Mouse (Mus musculus) heart, adult 2 months (tissue): Measurements from ENCODE around the gene Gpr142. TPM values are rescaled to one million over a fixed set of nuclear protein-coding genes. Genes with fewer than 3 reads are reported as not detected.

Experiments used
- DNase-seq, 2 experiments: peaks; one replicate each; pipeline ENCODE4 v3.0.0; 2021
- H3K27ac ChIP-seq: fragments of 200-600 bp; 2 replicates; pipeline ENCODE4 v1.8.1; 2022
- H3K27me3 ChIP-seq: fragments of 200-500 bp; 2 replicates; pipeline ENCODE4 v1.6.1; 2012; ENCODE audit warnings: mild to moderate bottlenecking, low read length, inconsistent platforms, mixed read lengths; ENCODE audit not compliant: control insufficient read depth, insufficient read depth
- H3K36me3 ChIP-seq: fragments of 200-500 bp; 2 replicates; pipeline ENCODE4 v1.6.1; 2012; ENCODE audit warnings: low read length, inconsistent platforms; ENCODE audit not compliant: control insufficient read depth, insufficient read depth
- H3K4me1 ChIP-seq: fragments of 200-500 bp; 2 replicates; pipeline ENCODE4 v1.6.1; 2011; ENCODE audit warnings: low read length; ENCODE audit not compliant: control insufficient read depth, insufficient read depth
- H3K4me3 ChIP-seq: fragments of 200-600 bp; 2 replicates; pipeline ENCODE4 v1.8.1; 2022
- H3K79me2 ChIP-seq: fragments of 200-500 bp; replicated peaks from 2 replicates; pipeline ENCODE4 v1.6.1; 2012; ENCODE audit warnings: mild to moderate bottlenecking, inconsistent platforms, low read length, moderate library complexity, mixed read lengths; ENCODE audit not compliant: control insufficient read depth, insufficient read depth
- H3K9ac ChIP-seq: fragments of 200-500 bp; 2 replicates; pipeline ENCODE4 v1.6.1; 2012; ENCODE audit warnings: low read depth, mild to moderate bottlenecking, control low read depth, inconsistent platforms, low read length, mixed read lengths
- CTCF ChIP-seq: fragments of 200-600 bp; IDR thresholded peaks from 2 replicates; pipeline ENCODE4 v1.8.1; 2022; ENCODE audit warnings: antibody characterized with exemption, mild to moderate bottlenecking, moderate library complexity
- EP300 ChIP-seq: fragments of 200-500 bp; IDR thresholded peaks from 2 replicates; pipeline ENCODE4 v1.6.1; 2011; ENCODE audit warnings: low read depth, low read length, control low read depth; ENCODE audit not compliant: insufficient read depth
- POLR2A ChIP-seq: fragments of 200-500 bp; IDR thresholded peaks from 2 replicates; pipeline ENCODE4 v1.6.1; 2011; ENCODE audit warnings: mild to moderate bottlenecking, low read depth, low read length, control low read depth; ENCODE audit not compliant: insufficient read depth
- WGBS: fragments of 180-500 bp; shearing (Covaris S2); methylation state at CpG from one replicate; pipeline ENCODE4 v1.1.7; 2018; 5-methylcytosine and 5-hydroxymethylcytosine counted together
- intact Hi-C: fragments of 180-260 bp; cut with DNase I; formaldehyde crosslinking; loops from one replicate; pipeline ENCODE4 v1.15.1; 2025
- polyA plus RNA-seq: library from polyadenylated mRNA; depleted of rRNA; stranded (reverse); fragments of >200 nt; gene quantifications from 2 replicates; pipeline ENCODE4 v1.2.3, GENCODE M21; 2012
- total RNA-seq, 2 experiments: library from RNA; stranded (reverse); gene quantifications; 2 replicates each; pipeline ENCODE4 v1.2.3; 2021

Gene Gpr142
- total and polyA plus RNA-seq, 3 experiments, result not detected

- Histone ChIP-seq H3K36me3 (no peaks in the 10 kb centered on the region), H3K27ac (no peak overlapping the region), H3K4me1 (no peaks in the 10 kb centered on the region; the same call in 1 of the 2 replicates), H3K4me3 (no peak overlapping the region), H3K79me2 (no peaks in the 10 kb centered on the region), H3K9ac (no peak overlapping the region), H3K27me3 (no peaks in the 10 kb centered on the region)
- DNase-seq, result no peak
- intact Hi-C loops, result loop anchor here (10.0 kb wide), 1 partner anchor 228 kb away; the partner anchor contains the start of gene Cd300ld3
- WGBS, result 88% methylated on average over 4 of the region's 4 CpGs
- TF ChIP-seq EP300 (no peak), POLR2A (no peak), CTCF (no peak)
These were observed 18.2 kb downstream of the Gpr142 start for GRCm38 (mm10) chr11:114816934-114817333.

- H3K4me3 ChIP-seq, result no peak overlapping the region
- H3K4me1 ChIP-seq, result no peaks in the 10 kb centered on the region
- no peak overlapping the region for H3K9ac ChIP-seq
- 85% methylated on average over 7 of the region's 7 CpGs for WGBS
- H3K27ac ChIP-seq, result no peak overlapping the region
- no peaks in the 10 kb centered on the region for H3K27me3 ChIP-seq
- intact Hi-C loops, result loop anchor here (10.0 kb wide), 1 partner anchor 227 kb away; the partner anchor contains the start of gene Cd300ld3
- no peaks in the 10 kb centered on the region for H3K79me2 ChIP-seq
- peak in 1 of 2 experiments; percentile 49 for DNase-seq
- H3K36me3 ChIP-seq, result no peaks in the 10 kb centered on the region
- TF ChIP-seq EP300, result no peak
- TF ChIP-seq CTCF, result no peak
- TF ChIP-seq POLR2A, result no peak
These were observed 19.5 kb downstream of the Gpr142 start for GRCm38 (mm10) chr11:114818185-114818584.

GRCm38 (mm10) chr11:114819110-114819509 lies 20.4 kb downstream of the Gpr142 start:
- no peak overlapping the region for H3K27ac ChIP-seq
- 40% methylated on average over 2 of the region's 2 CpGs for WGBS

GRCm38 (mm10) chr11:114820444-114820843 lies 21.7 kb downstream of the Gpr142 start:
- 59% methylated on average over 3 of the region's 3 CpGs for WGBS
- no peak for DNase-seq
- H3K79me2 ChIP-seq, result no peaks in the 10 kb centered on the region
- intact Hi-C loops, result no loop called here
- no peak overlapping the region for H3K27ac ChIP-seq
- H3K36me3 ChIP-seq, result no peaks in the 10 kb centered on the region
- H3K27me3 ChIP-seq, result no peaks in the 10 kb centered on the region
- no peak for TF ChIP-seq CTCF
- TF ChIP-seq EP300, result no peak
- TF ChIP-seq POLR2A, result no peak
- H3K4me3 ChIP-seq, result no peak overlapping the region
- no peak overlapping the region for H3K9ac ChIP-seq
- H3K4me1 ChIP-seq, result no peaks in the 10 kb centered on the region

More at GRCm38 (mm10) chr11:114819110-114819509, 20.4 kb downstream of the Gpr142 start:
- Histone ChIP-seq H3K9ac (no peak overlapping the region), H3K36me3 (no peaks in the 10 kb centered on the region), H3K4me1 (no peaks in the 10 kb centered on the region), H3K27me3 (no peaks in the 10 kb centered on the region), H3K4me3 (no peak overlapping the region), H3K79me2 (no peaks in the 10 kb centered on the region)
- DNase-seq, result no peak
- TF ChIP-seq POLR2A, result no peak
- no peak for TF ChIP-seq CTCF
- no peak for TF ChIP-seq EP300
- intact Hi-C loops, result loop anchor here (10.0 kb wide), 1 partner anchor 226 kb away; the partner anchor contains the start of gene Cd300ld3

GRCm38 (mm10) chr11:114821325-114821724 lies 22.6 kb downstream of the Gpr142 start:
- no peaks in the 10 kb centered on the region for H3K27me3 ChIP-seq
- H3K4me3 ChIP-seq, result no peak overlapping the region
- H3K36me3 ChIP-seq, result no peaks in the 10 kb centered on the region
- TF ChIP-seq POLR2A, result no peak
- no peak for TF ChIP-seq CTCF
- TF ChIP-seq EP300, result no peak
- no peaks in the 10 kb centered on the region for H3K4me1 ChIP-seq
- DNase-seq, result peak in 1 of 2 experiments; percentile 26
- no peaks in the 10 kb centered on the region for H3K79me2 ChIP-seq
- intact Hi-C loops, result no loop called here
- WGBS, result 66% methylated on average over 1 of the region's 1 CpGs
- no peak overlapping the region for H3K9ac ChIP-seq
- no peak overlapping the region for H3K27ac ChIP-seq

GRCm38 (mm10) chr11:114822727-114823126 lies 24.0 kb downstream of the Gpr142 start:
- Histone ChIP-seq H3K27ac (no peak overlapping the region), H3K9ac (no peak overlapping the region), H3K27me3 (no peaks in the 10 kb centered on the region), H3K79me2 (no peaks in the 10 kb centered on the region), H3K36me3 (no peaks in the 10 kb centered on the region), H3K4me1 (no peaks in the 10 kb centered on the region), H3K4me3 (no peak overlapping the region)
- DNase-seq, result peak in 1 of 2 experiments; percentile 40
- 61% methylated on average over 12 of the region's 12 CpGs for WGBS
- intact Hi-C loops, result no loop called here
- TF ChIP-seq EP300 (no peak), CTCF (no peak), POLR2A (no peak)
